Mouse (Mus musculus) heart, postnatal 0 days (tissue): ENCODE results near the gene Mrps7. TPM values are rescaled to one million over a fixed set of nuclear protein-coding genes. Genes with fewer than 3 reads are reported as not detected.

Experiments
- ATAC-seq: fragments of 200-750 bp; cut with Nextera tagmentation; 2 replicates; pipeline ENCODE4 v1.8.0; 2017; ENCODE audit warnings: low read depth, moderate number of reproducible peaks, moderate library complexity; ENCODE audit not compliant: insufficient read depth
- DNase-seq: peaks from one replicate; pipeline ENCODE4 v3.0.0-alpha.2; 2016; ENCODE audit warnings: low spot score
- H3K27ac ChIP-seq: fragments of 300-500 bp; sonication (generic); 2 replicates; pipeline ENCODE4 v1.5.1; 2014; ENCODE audit warnings: low read depth, mild to moderate bottlenecking
- H3K27me3 ChIP-seq: fragments of 300-500 bp; sonication (generic); 2 replicates; pipeline ENCODE4 v1.6.1; 2014; ENCODE audit warnings: low read length, mixed read lengths; ENCODE audit not compliant: control insufficient read depth, insufficient read depth
- H3K36me3 ChIP-seq: fragments of 300-500 bp; sonication (generic); replicated peaks from 2 replicates; pipeline ENCODE4 v1.6.1; 2014; ENCODE audit warnings: low read length, mixed read lengths; ENCODE audit not compliant: control insufficient read depth, insufficient read depth
- H3K4me1 ChIP-seq: fragments of 300-500 bp; sonication (generic); 2 replicates; pipeline ENCODE4 v1.6.1; 2014; ENCODE audit warnings: antibody characterized with exemption; ENCODE audit not compliant: control insufficient read depth, insufficient read depth
- H3K4me2 ChIP-seq: fragments of 300-500 bp; sonication (generic); 2 replicates; pipeline ENCODE4 v1.6.1; 2014; ENCODE audit warnings: low read depth, mild to moderate bottlenecking, low read length, moderate library complexity
- H3K4me3 ChIP-seq: fragments of 300-500 bp; sonication (generic); 2 replicates; pipeline ENCODE4 v1.5.1; 2014; ENCODE audit warnings: low read depth, low read length
- H3K9ac ChIP-seq: fragments of 300-500 bp; sonication (generic); replicated peaks from 2 replicates; pipeline ENCODE4 v1.6.1; 2014; ENCODE audit warnings: low read depth, low read length, mixed read lengths
- H3K9me3 ChIP-seq: fragments of 300-500 bp; sonication (generic); replicated peaks from 2 replicates; pipeline ENCODE4 v1.6.1; 2016; ENCODE audit warnings: low read length; ENCODE audit not compliant: control insufficient read depth
- CTCF ChIP-seq: IDR thresholded peaks from 2 replicates; pipeline ENCODE4 v1.5.1; 2016; ENCODE audit warnings: antibody characterized with exemption, control low read depth, low read depth
- EP300 ChIP-seq: IDR thresholded peaks from 2 replicates; pipeline ENCODE4 v1.6.1; 2016; ENCODE audit warnings: antibody characterized with exemption, low read depth
- WGBS: fragments of 180-500 bp; shearing (Covaris S2); extraction: QIAGEN DNeasy Blood & Tissue Kit; methylation state at CpG from one replicate; pipeline ENCODE4 v1.1.7; 2014; 5-methylcytosine and 5-hydroxymethylcytosine counted together
- polyA plus RNA-seq: library from polyadenylated mRNA; unstranded; fragments of >200 nt; fragmentation: Nextera tagmentation; extraction: Ambion mirVana; gene quantifications from 2 replicates; pipeline ENCODE4 v1.2.1, GENCODE M21; 2015
- total RNA-seq: library from RNA; depleted of rRNA; stranded (reverse); fragments of >200 nt; gene quantifications from 2 replicates; pipeline ENCODE4 v1.2.3, GENCODE M21; 2014; ENCODE audit warnings: low replicate concordance

The Mrps7 gene
- total and polyA plus RNA-seq, 2 experiments from 2014 or later: 56.7 to 86.4 TPM

DNA sequence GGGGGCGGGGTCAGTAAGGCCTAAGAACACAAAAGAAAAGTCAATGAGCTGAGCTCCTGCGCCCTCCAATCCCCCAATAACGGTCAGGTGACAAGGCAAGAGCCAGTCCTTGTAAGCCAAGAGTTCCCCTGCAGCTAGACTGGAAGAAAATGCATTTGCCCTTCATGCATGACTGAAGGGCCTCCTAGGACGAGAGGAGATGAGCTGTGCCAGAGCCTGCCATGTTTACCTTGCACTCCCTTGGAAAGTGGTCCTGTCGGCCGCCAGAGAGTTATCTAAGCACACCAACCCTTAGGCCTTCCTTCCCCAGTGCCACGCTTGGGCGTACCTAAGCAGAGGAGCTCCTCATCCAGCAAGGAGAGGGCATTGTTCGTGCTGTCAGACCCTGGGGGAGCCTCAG is 15.7 kb upstream of the Mrps7 start:
- Histone ChIP-seq H3K4me3 (no peak overlapping the region), H3K4me1 (no peaks in the 10 kb centered on the region), H3K36me3 (peaks cover 94% of the 10 kb centered on the region), H3K27me3 (no peaks in the 10 kb centered on the region), H3K4me2 (no peak overlapping the region), H3K9me3 (no peaks in the 10 kb centered on the region), H3K27ac (no peak overlapping the region), H3K9ac (no peak overlapping the region)
- 87% methylated on average over 9 of the region's 9 CpGs for WGBS
- no peak for DNase-seq
- no peak for ATAC-seq
- TF ChIP-seq EP300 (no peak), CTCF (no peak)

DNA sequence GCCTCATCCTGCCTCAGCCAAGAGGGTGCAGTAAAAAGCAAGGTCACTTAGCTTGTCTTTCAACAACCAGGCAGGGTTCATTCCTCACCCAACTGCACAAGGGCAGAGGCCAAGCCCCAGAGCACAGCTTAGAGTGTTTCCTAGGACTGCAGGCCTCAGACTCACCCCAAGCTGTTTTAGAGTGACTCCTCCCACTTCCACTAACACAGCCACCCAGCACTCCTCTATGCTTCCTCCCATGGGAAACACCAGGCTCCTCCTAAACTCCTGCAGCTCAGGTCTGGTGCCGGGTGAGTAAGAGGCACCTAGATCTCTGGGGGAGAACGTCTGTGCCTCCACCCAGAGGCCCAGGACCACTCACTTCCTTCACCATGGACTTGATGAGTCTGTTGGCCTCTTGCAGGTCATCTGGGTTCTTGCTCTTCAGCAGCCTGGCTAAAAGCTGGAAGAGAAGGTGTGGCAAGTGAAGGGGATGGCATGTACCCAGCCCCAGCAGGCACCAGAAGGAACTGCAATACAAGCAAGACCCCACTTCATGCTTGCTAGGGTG is 13.1 kb upstream of the Mrps7 start:
- H3K9ac ChIP-seq: no peak overlapping the region
- no peaks in the 10 kb centered on the region for H3K9me3 ChIP-seq
- DNase-seq (no peak), ATAC-seq (no peak)
- H3K4me1 ChIP-seq: no peaks in the 10 kb centered on the region
- peaks cover 89% of the 10 kb centered on the region for H3K36me3 ChIP-seq
- WGBS: 79% methylated on average over 2 of the region's 2 CpGs
- H3K27ac ChIP-seq: no peak overlapping the region
- no peak overlapping the region for H3K4me3 ChIP-seq
- no peaks in the 10 kb centered on the region for H3K27me3 ChIP-seq
- TF ChIP-seq EP300 (no peak), CTCF (no peak)
- no peak overlapping the region for H3K4me2 ChIP-seq

DNA sequence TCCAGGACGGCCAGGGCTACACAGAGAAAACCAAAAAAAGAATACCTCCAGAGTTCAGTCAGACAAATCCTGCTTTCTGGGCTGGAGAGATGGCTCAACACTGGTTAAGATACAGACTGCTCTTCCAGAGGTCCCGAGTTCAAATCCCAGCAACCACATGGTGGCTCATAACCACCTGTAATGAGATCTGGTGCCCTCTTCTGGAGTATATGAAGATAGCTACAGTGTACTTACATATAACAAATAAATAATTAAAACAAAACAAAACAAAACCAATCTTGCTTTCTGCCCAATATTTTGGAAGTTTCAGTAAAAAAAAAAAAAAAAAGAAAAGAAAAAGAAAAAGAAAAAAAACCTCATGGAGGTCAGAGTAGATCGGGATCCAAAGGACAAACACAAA is 8.5 kb upstream of the Mrps7 start:
- Histone ChIP-seq H3K9ac (no peak overlapping the region), H3K36me3 (peaks cover 48% of the 10 kb centered on the region), H3K4me3 (no peak overlapping the region), H3K9me3 (no peaks in the 10 kb centered on the region), H3K27me3 (no peaks in the 10 kb centered on the region), H3K4me2 (no peak overlapping the region), H3K27ac (no peak overlapping the region), H3K4me1 (no peaks in the 10 kb centered on the region)
- DNase-seq (no peak), ATAC-seq (no peak)
- TF ChIP-seq CTCF (no peak), EP300 (no peak)
- WGBS: 94% methylated on average over 3 of the region's 3 CpGs

GRCm38 (mm10) chr11:115598309-115598708 is 5.4 kb upstream of the Mrps7 start:
- Histone ChIP-seq H3K4me2 (no peak overlapping the region), H3K27ac (no peak overlapping the region), H3K9me3 (no peaks in the 10 kb centered on the region), H3K4me3 (no peak overlapping the region), H3K9ac (no peak overlapping the region), H3K4me1 (peaks cover 13% of the 10 kb centered on the region; the same call in 1 of the 2 replicates), H3K27me3 (no peaks in the 10 kb centered on the region), H3K36me3 (peaks cover 18% of the 10 kb centered on the region)
- ATAC-seq: no peak
- TF ChIP-seq EP300 (no peak), CTCF (no peak)
- WGBS: 87% methylated on average over 4 of the region's 4 CpGs
- DNase-seq: no peak

GRCm38 (mm10) chr11:115599722-115600121 is 4.0 kb upstream of the Mrps7 start:
- TF ChIP-seq CTCF: no peak
- no peak for TF ChIP-seq EP300
- Histone ChIP-seq H3K27ac (0 out of 2 replicates have a peak overlapping the region, but pooled peaks have one; percentile 23), H3K9me3 (no peaks in the 10 kb centered on the region), H3K4me2 (no peak overlapping the region), H3K4me1 (peaks cover 16% of the 10 kb centered on the region; the same call in 1 of the 2 replicates), H3K4me3 (no peak overlapping the region), H3K36me3 (peaks cover 4% of the 10 kb centered on the region), H3K27me3 (no peaks in the 10 kb centered on the region), H3K9ac (no peak overlapping the region)
- no peak for ATAC-seq
- WGBS: 61% methylated on average over 7 of the region's 7 CpGs
- DNase-seq: no peak

DNA sequence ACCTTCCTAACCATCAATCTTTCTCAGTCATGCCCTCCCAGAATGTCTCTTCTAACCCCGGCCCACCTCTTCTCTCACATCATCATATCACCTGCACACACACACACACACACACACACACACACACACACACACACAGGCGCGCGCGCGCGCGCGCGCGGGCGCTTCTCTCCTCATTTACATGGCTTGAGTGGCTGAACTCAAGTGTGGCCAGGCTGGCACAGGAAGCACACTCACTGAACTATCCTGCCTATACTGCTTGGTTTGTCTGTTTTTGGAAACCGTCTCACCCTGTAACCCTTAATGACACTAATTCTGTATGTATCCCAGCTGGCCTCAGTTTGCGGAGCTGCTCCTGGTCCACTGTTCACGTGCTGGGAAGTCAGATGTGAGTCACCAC is 3.0 kb upstream of the Mrps7 start:
- ATAC-seq (no peak), DNase-seq (no peak)
- no peak overlapping the region for H3K9ac ChIP-seq
- no peak for TF ChIP-seq CTCF
- no peak for TF ChIP-seq EP300
- no peaks in the 10 kb centered on the region for H3K9me3 ChIP-seq
- WGBS: 86% methylated on average over 15 of the region's 15 CpGs
- H3K36me3 ChIP-seq: peaks cover 5% of the 10 kb centered on the region; the same call in 1 of the 2 replicates
- no peaks in the 10 kb centered on the region for H3K27me3 ChIP-seq
- no peak overlapping the region for H3K27ac ChIP-seq
- no peak overlapping the region for H3K4me3 ChIP-seq
- H3K4me1 ChIP-seq: peaks cover 21% of the 10 kb centered on the region; the same call in 1 of the 2 replicates
- H3K4me2 ChIP-seq: no peak overlapping the region
